Mouse (Mus musculus): ENCODE measurements around the gene Elmo3.

The Elmo3 gene

DNA sequence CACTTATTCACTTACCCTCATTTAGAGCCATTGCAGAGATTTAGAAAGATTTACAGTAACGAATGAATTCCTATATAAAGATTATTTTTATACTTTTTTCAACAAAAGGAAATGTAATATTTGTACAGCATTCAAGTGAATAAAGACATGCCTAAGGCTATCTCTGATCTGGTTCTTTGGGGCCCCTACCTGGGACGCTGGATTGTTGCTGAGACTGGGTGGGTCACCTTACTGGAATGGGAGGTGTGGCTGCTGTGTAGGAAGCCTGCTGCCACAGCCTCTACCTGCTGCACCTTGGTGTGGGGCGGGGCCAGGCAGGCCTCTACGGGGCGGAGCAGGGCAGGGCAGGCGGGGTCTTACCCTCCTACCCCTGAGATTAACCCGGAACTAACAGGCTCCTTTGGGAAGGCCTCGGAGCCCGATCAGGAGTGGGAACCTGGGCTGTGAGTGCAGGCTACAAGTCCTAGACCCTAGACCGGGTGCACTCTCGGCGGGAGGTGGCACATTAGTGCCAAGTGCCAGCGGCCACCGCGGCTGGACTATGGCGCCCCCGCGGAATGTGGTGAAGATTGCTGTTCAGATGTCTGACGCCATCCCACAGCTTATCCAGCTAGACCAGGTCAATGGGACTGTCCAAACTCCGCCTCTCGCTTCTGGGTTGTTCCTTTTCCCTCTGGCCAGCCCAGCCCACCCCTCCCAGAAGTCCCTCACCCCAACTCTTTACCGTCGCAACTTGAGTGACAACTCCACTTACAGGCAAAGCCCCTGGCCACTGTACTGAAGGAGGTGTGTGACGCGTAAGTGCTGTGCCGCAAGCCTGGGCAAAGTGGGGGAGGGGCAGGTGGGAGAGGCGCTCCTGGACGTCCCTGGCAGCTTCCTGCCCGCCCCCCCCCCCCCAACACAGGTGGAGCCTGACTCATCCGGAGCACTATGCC, at the start of gene Elmo3:
TSS of gene Elmo3 (plus strand) at position 391 of the 935 bp plus-strand sequence.
- DNase-seq (ENCODE audit: low read depth, low spot score): peak; percentile 62

DNA sequence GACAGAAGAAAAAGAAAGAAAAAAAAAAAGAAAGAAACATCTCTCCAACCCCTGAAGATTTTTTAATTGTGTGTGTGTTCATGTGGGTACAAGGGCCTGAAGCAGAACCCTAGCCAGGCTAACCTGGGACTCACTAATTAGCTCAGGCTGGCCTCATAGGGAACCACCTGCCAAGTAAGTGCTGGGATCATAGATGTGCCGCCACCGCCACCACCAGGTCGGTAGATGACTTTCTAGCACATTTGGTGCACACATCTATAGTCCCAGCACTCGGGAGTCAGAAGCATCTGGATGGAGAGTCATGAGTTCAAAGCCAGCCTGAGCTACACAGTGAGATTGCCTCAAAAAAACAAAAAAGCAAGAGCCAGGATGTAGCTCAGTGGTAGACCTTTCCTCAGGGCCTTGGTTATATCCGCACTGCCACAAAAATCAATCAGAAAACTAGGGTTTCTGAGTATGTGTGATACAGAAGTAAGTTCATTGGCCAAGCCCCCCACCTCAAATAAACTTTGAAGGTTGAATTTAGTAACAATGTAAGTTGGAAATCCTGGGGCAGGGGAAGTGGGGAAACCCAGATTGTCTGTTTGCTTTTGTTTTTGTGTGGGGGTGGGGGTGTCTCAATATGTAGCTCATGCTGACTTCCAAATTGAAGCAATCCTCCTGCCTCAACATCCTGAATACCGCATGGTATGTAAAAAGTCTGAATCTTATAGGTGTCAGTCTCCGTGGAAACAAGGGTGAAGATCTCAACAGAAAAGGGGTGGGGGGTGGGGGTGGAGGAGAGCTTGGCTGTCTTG, 47.9 kb upstream of the Elmo3 start:
- DNase-seq (ENCODE audit: low read depth, low spot score): no peak

DNA sequence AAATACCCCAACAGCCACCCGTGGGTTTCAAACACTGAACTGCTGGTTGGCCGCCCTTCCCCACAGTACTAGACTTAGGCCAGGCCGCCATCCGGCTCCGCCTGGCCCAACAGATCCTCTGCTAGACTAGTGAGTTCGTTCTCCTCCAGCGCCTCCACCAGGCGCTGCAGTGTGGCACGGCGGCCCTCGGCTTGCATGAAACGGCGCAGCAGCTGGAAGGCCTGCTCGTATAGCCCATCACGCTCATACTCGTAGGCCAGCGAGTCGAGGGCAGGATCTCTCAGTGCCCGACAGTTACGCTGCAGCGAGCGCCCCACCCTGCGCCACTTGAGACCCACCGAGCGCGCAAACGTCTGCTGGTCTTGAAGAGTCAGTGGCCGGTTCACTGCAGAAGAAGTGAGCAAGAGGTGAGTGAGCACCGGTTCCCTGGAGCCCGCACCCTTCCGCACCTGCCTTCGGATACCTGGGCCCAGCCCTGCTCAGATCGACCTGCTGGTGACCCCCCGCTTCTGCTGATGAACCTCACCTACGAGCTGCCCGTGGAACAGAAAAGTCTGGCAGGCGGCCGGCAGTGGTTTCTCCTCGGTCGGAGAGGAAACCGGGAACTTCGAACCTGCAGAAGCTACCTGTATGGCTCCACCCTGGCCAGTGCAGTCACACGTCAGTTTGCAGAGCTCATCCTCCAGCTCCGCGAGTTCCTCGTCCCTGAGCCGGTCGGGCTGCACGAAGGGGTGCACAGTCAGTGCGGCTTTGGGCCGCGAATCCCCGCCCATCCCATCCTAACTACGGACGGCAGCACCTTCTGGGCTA, 46.3 kb upstream of the Elmo3 start:
- no peak for DNase-seq (ENCODE audit: low read depth, low spot score)

DNA sequence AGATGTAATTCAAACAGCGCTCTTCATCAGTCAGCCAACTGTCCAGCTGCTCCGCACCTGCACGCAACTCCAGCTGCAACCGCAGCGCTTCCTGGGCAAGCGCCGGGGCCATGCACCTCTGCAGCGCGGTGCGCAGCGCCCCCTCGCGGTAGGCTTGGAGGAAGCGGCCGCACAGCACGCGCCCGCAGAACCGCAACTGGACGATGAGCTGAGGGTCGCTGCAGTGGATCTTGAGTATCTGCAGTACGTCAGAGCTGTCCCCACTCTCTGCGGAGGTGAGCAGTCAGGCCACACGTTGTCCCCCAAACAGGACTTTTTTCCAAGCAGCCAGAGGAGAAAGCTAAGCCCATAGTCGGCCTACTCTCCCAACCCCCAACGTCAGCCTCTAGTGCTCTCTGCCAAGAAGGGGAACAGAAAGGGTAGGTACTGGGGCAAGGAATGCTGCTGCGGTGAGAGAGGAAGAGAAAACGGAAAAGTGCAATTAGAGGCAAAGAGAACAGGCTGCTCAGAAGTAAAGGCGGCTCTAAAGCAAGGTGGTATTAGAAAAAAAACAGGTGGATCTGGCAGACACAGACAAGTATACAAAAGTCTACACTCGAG, 45.6 kb upstream of the Elmo3 start:
- peak; percentile 78 for DNase-seq (ENCODE audit: low read depth, low spot score)

DNA sequence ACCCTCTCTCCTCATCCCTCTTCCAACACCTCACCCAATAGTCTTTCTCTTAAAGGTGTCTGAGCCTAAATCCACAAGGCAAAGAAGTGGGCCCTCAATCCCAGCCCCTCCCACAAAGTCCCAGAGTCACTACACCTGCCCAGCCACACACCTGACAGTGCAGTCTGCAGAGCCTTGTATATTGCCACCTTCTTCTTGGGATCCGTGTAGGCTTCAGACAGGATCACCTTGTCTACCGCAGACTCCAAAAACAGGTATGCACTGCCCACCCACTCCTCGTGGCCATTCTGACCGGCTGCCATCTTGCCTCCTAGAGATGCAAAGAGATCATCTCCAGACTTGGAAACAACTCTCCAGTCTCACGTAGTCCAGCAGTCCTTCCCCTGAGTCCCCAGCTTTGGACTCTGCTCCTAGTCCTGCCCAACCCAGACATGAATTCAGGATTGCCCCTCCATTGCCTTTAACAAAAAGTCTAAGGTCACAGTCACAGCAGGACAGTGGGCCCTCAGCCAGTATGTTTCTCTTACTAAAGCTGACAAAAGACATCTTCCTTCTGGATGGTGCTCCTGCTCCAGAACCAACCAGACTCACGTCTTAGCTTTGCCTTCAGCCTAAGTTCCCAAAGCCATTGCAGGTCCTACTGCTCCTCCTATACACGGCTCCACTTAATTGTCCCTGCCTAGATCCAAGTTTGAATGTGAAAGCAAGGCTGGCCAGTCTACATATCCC, 44.9 kb upstream of the Elmo3 start:
- no peak for DNase-seq (ENCODE audit: low read depth, low spot score)

DNA sequence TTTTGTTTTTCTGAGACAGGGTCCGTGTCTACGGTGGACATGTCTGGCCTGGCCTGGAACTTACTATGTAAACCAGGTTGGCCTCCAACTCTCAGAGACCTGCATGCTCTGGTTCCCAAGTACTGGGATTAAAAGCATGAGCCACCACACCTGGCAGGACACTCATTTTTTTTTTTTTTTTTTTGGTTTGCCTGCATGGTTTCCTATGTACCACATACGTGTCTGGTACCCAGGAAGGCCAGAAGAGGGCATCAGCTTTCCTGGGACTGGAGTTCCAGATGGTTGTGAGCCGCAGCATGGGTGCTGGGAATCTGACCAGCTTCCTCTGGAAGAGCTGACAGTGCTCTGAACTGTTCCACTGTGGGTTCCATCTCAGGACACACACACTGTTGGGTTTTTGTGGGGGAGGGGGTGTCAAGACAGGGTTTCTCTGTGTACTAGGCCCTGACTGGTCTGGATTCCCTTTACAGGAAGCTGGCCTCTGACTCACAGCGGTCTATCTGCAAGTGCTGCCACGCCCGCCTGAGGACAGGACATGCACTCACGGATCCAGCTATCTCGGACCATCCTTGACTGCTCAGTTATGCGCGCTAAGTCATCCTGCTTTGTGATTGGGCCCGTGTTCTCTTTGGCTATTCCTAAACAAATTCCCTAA, 43.9 kb upstream of the Elmo3 start:
- no peak for DNase-seq (ENCODE audit: low read depth, low spot score)

DNA sequence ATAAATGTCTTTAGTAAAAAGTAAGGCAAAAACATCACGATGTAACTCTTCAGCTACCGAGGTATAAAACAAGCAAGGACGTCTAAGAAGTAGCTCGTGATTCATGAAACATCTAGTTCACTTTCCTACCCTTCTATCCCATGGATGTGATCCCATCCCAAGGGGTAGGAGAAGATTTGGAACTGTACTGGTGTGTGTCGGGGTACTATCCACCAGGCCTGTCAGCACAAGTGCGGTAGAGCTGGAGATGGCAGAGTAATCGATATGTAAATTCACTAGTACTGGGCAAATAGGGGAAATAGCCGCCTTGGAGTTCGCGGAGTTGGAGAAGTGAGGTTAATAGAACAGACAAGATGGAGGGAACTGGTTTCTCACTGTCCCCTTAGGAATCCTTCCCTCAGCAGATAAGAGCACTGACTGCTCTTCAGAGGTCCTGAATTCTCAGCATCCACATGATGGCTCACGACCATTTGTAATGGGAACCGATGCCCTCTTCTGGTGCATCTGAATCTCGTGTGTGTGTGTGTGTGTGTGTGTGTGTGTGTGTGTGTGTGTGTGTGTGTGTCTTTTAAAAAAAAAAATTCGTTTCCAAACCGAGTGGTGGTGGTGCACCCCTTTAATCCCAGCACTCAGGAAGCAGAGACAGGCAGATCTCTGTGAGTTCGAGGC, 42.0 kb upstream of the Elmo3 start:
- no peak for DNase-seq (ENCODE audit: low read depth, low spot score)

DNA sequence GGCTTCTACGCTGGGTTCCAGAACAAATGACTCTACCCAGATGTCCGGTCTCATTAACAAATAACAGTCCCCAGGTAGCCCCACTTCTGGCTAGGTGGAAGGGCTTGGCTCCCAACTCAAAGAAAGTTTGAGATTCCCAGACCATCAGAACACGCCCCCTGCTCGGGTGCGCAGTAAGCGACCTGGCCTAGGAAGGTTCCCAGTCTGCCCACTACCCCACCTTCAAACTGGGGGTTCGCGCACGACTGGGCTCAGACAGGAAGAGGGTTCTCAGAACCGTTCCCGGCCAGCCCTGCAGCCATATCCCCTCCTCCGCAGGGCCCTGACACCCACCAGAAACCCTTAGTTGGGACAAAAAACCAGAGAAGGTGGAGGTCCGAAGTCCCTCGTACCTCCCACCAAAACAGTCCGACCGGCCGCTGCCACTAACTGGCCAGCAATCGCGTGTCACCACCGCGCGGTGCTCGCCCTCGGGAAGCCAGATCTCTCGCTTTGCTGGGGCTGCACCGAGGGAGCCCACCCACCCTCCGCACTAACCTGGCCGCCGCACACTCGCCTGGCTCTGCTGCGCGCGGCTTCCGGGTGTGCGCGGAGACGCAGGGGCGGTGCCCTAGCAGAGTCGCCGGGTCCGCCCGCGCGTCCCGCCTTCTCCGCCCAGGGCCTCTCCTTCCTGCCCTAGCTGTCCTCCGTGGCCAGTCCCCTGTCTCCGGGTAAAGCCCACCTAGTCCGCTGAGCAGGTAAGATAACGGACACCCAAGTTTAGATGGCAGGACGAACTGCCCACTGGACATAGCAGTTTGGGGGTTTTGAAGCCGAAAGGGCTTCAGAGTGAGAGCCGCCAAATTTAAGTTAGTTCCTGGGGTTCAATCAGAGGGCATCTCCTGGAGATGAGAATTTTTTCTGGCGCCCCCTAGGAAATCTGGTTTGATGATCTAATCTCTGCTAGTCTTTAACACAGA, 41.1 kb upstream of the Elmo3 start, which contains the start of the genes Tradd and Fbxl8:
TSS of gene Tradd (minus strand) at position 586 of the 959 bp plus-strand sequence.
TSS of gene Fbxl8 (plus strand) at position 625 of the 959 bp plus-strand sequence.
- no peak for DNase-seq (ENCODE audit: low read depth, low spot score)

DNA sequence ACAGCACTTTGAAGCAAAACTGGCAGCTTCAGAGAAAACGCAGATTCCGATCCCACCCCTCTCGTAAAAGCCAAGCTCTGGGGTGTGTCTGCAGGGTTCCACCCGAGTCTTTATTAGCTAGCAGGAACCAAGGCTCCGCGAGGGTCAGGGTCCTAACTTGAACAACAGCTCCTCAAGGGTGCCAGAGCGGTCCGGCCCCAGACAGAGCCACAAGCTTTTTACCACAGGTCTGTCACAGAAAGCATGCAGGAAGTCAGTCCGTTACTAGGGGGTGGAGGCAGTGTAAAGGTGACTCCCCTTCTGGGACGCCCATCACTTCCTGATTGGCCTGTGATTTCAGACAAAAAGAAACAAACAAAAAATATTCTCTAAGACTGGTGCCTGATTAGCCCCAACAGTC, 40.3 kb upstream of the Elmo3 start:
- DNase-seq (ENCODE audit: low read depth, low spot score): no peak

DNA sequence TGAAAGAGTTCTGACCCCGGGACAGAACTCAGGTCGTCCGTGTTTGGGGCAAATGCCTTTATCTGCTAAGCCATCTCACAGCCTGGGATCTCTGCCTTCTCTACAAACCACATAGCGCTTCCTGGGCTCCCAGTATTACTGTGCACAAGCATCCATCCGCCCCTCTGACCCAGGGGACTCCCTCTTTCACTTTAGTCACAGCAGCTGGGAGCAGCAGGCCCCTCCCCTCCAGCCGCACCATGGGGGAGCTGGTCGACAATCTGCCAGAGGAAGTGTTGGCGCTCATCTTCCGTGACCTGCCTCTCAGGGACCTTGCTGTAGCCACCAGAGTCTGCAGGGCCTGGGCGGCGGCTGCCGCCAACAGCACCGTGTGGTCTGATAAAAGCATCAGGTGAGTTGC, 38.6 kb upstream of the Elmo3 start:
- no peak for DNase-seq (ENCODE audit: low read depth, low spot score)

DNA sequence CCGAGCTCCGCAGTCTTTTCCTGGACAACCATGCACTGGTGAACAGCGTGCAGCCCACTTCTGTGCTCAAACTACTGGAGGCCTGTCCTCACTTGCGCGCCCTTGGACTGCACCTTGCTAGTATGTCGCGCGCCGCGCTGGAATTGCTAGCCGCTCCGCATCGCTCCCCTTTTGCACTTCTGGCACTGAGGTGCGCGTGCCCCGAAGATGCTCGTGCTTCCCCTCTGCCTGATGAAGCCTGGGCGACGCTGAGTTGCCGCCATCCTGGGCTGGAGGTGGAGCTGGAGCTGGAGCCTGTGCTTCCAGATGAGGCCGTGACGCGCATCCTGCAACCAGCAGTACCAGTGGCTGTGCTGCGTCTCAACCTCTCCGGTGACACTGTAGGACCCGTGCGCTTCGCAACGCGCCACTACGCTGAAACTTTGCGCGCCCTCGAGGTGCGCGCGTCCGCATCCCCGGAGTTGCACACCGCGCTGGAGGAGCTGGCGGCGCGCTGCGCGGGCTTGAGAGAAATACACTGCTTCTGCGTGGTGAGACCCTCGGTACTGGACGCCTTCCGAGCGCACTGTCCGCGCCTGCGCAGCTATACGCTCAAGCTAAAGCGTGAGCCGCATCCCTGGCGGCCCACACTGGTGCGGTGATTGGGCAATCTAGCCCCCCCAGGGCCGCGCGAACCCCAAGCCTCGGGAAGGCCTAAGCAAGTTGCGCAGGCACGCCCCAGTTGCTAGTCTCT, 36.9 kb upstream of the Elmo3 start:
- DNase-seq (ENCODE audit: low read depth, low spot score): peak; percentile 76

DNA sequence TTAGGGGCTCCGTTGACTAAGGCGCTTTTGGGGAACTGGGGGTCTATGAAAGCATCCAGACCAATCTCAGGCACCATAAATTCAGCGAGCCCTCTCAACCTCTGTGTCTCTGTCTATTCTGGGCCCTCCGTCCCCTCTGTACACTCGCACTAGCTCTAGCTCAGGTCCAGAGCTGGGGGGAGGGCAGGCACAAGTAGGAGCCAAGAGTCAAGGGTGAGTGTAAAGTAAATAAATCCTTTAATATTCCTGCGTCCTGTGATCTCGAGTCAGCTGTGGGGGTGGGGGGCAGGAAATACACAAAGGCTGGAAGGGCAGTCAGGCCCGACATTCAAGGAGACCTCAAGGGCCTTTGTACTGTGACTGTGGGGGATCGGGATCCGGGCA, 36.3 kb upstream of the Elmo3 start:
- DNase-seq (ENCODE audit: low read depth, low spot score): no peak

DNA sequence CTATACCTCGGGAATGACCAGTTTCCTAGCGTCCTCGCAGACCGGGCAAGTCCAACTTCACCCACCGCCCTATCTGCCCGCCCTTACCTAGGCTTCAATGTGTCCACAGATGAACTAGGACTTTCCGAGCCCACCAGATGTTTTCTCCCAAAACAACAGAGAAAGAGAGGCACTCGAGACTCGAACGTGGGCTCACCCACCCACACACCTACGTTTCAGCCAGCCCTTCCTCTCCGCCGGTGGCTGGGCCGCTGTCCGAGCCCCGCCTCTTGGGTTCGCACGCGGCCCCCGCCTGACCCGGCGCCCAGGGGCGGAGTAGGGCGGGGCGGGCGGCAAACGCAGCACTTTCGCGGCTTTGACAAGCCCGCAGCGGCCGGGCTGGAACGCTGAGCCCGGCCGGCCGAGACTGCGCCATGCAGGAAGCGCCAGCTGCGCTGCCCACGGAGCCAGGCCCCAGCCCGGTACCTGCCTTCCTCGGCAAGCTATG, 35.9 kb upstream of the Elmo3 start, which contains the start of gene Hsf4:
TSS of gene Hsf4 (plus strand) at position 341 of the 487 bp plus-strand sequence.
- no peak for DNase-seq (ENCODE audit: low read depth, low spot score)

DNA sequence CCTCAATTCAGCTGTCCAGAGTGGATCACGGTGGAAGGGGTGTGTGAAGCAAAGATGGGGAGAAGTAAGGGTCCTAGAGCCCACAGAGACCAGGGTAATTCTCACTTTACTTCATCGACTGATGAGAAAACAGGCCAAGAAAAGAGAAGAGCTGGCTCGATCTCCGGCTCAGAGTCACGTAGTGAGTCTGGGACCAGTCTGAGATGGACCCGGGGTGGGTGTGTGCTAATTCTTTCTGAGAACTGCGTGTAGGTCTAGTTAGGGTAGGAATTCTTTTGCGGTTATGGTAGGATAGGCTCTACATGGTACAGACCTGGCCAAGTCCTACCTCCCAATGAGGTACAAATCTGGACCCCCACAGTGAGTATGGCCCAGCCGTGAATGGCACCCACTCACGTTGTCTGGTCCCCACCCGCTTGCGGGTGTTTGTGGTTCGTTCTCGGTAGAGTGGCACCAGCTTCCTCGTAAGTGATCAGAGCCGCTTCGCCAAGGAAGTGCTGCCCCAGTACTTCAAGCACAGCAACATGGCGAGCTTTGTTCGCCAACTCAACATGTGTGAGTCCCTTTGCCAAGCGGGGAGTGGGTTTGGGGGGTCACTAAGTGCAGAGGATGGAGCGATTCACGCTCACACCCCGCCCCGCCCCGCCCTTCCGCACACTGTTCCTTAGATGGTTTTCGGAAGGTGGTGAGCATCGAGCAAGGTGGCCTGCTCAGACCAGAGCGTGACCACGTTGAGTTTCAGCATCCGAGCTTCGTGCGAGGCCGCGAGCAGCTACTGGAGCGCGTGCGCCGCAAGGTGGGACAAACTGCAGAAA, 35.1 kb upstream of the Elmo3 start:
- DNase-seq (ENCODE audit: low read depth, low spot score): no peak

DNA sequence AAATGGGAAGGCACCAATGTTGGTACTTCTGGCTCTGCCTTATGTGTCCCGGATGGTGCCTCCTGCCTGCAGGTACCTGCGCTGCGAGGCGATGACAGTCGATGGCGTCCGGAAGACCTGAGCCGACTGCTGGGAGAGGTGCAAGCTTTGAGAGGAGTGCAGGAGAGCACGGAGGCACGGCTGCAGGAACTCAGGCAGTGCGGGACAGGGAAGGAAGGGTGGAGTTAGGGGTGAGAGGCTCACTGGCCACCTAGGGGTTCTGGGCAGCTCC, 34.5 kb upstream of the Elmo3 start:
- no peak for DNase-seq (ENCODE audit: low read depth, low spot score)

DNA sequence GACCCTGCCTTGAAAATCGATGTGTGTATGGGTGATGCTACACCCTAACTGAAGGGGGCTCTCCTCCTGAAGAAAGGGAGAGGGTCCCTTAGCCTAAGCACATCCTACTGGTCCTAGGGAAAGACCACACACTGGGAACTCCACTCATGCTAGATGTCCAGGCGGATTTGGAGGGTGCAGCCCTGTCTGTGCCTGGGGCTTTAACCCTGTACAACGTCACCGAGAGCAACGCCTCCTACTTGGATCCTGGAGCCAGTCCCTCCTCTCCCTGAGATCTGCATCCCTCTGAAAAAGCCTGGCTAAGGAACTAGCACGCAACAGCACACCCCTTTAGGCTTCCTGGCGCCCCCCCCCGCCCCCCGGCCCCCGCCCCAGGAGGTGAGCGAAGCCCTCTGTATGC, 30.0 kb upstream of the Elmo3 start:
- DNase-seq (ENCODE audit: low read depth, low spot score): no peak

DNA sequence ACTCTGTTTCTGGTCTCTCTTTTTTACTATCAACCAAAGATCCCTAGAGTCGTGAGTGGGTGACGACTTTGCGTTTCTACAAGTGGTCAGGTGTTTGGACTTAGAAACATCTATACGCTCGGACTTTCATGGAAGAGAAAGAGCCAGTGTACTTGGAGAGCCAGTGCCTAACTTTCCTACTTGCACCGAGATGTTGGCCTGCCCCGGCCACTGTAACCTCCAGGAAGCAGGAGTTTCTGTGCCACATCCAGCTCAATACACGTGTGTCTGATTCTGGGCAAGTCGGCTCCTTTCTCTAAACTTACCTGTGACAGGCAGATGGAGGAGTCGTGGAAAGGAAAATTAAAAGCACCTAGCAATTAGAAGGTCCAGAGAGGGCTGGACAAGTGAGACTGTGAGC, 29.6 kb upstream of the Elmo3 start, which contains the start of gene Nol3:
TSS of gene Nol3 (plus strand) at position 301 of the 400 bp plus-strand sequence.
- DNase-seq (ENCODE audit: low read depth, low spot score): no peak
